Mouse (Mus musculus) CH12.LX (cell line): ENCODE measurements at regions not wholly inside any gene's neighbourhood (a gene's known extent, or its start where the extent isn't known, plus 50 kb on each side); places are given as distances from the start of the nearest gene placed in this dataset.
A peak's percentile ranks its signal among the peaks of the same experiment; 100 is the strongest.

Experiments
- DNase-seq: peaks from one replicate; pipeline ENCODE4 v3.0.0-alpha.2; 2013; ENCODE audit errors: extremely low read depth
- H3K27ac ChIP-seq: 2 replicates; pipeline ENCODE4 v1.5.1; 2012; ENCODE audit warnings: low read depth, mild to moderate bottlenecking, control low read depth, moderate library complexity; ENCODE audit not compliant: insufficient read depth
- H3K27me3 ChIP-seq: replicated peaks from 2 replicates; pipeline ENCODE3; 2012; ENCODE audit warnings: inconsistent platforms
- H3K36me3 ChIP-seq, 2 experiments: replicated peaks in 1 of 2; 2 replicates each; pipeline versions ENCODE3 to v1.6.1; 2012; ENCODE audit warnings: inconsistent platforms in 1 of 2, low read length in 1 of 2, mild to moderate bottlenecking in 1 of 2, mixed read lengths in 1 of 2, moderate library complexity in 1 of 2; ENCODE audit not compliant: control insufficient read depth in 1 of 2, insufficient read depth in 1 of 2
- H3K4me1 ChIP-seq, 2 experiments: 2 replicates each; pipeline ENCODE4 v1.6.1; 2012; ENCODE audit warnings: inconsistent platforms in 1 of 2, moderate library complexity in 1 of 2; ENCODE audit not compliant: insufficient read depth in 2 of 2, control insufficient read depth in 1 of 2
- H3K4me2 ChIP-seq: 2 replicates; pipeline ENCODE4 v1.6.1; 2012; ENCODE audit warnings: low read depth, mild to moderate bottlenecking, control low read depth; ENCODE audit not compliant: poor library complexity, insufficient read depth, severe bottlenecking
- H3K4me3 ChIP-seq, 3 experiments: fragments of 150-350 bp in 1 of 3; sonication (generic) in 1 of 3; replicated peaks in 1 of 3; 2 replicates each; pipeline versions ENCODE3 to v1.5.1; 2011 to 2012; ENCODE audit warnings: low read depth in 2 of 3, low read length in 2 of 3, mild to moderate bottlenecking in 2 of 3, moderate library complexity in 2 of 3, control low read depth in 1 of 3, improper control_type of control experiment in 1 of 3, inconsistent platforms in 1 of 3, mixed read lengths in 1 of 3; ENCODE audit not compliant: poor library complexity in 1 of 3
- H3K79me2 ChIP-seq: replicated peaks from 2 replicates; pipeline ENCODE4 v1.6.1; 2012; ENCODE audit warnings: mild to moderate bottlenecking, moderate library complexity; ENCODE audit not compliant: control insufficient read depth, poor library complexity, insufficient read depth, severe bottlenecking; ENCODE audit errors: extremely low read depth
- H3K9ac ChIP-seq: 2 replicates; pipeline ENCODE4 v1.6.1; 2012; ENCODE audit warnings: low read depth, mild to moderate bottlenecking, control low read depth, moderate library complexity; ENCODE audit not compliant: insufficient read depth
- H3K9me3 ChIP-seq: replicated peaks from 2 replicates; pipeline ENCODE3; 2012; ENCODE audit warnings: low read length, inconsistent platforms, mixed read lengths
- BHLHE40 ChIP-seq: IDR thresholded peaks from 2 replicates; pipeline ENCODE4 v1.6.1; 2011; ENCODE audit warnings: mild to moderate bottlenecking, low read depth, low read length, improper control_type of control experiment
- CHD2 ChIP-seq: IDR thresholded peaks from 2 replicates; pipeline ENCODE4 v1.6.1; 2011; ENCODE audit warnings: low read length, improper control_type of control experiment
- CTCF ChIP-seq, 2 experiments: IDR thresholded peaks in 1 of 2; conservative IDR thresholded peaks in 1 of 2; 2 replicates each; pipeline ENCODE4 v1.5.1; 2011 to 2012; ENCODE audit warnings: low read depth in 2 of 2, low read length in 2 of 2, improper control_type of control experiment in 1 of 2, inconsistent platforms in 1 of 2, mild to moderate bottlenecking in 1 of 2, moderate library complexity in 1 of 2
- E2F4 ChIP-seq: IDR thresholded peaks from 2 replicates; pipeline ENCODE4 v1.6.1; 2011; ENCODE audit warnings: low read depth, low read length, improper control_type of control experiment; ENCODE audit not compliant: insufficient replicate concordance
- ELF1 ChIP-seq: IDR thresholded peaks from 2 replicates; pipeline ENCODE4 v1.6.1; 2014; ENCODE audit warnings: low read depth, mild to moderate bottlenecking, inconsistent platforms, low read length, improper control_type of control experiment
- EP300 ChIP-seq: IDR thresholded peaks from 2 replicates; pipeline ENCODE4 v1.6.1; 2011; ENCODE audit warnings: low read length, improper control_type of control experiment
- ETS1 ChIP-seq: conservative IDR thresholded peaks from 2 replicates; pipeline ENCODE4 v1.6.1; 2012; ENCODE audit warnings: low read depth, mild to moderate bottlenecking, inconsistent platforms, low read length, improper control_type of control experiment, moderate library complexity
- JUN ChIP-seq: IDR thresholded peaks from 2 replicates; pipeline ENCODE4 v1.6.1; 2011; ENCODE audit warnings: low read depth, mild to moderate bottlenecking, low read length, improper control_type of control experiment, moderate library complexity; ENCODE audit not compliant: insufficient read depth
- KAT2A ChIP-seq: IDR thresholded peaks from 2 replicates; pipeline ENCODE4 v1.6.1; 2012; ENCODE audit warnings: low read length, improper control_type of control experiment, inconsistent platforms; ENCODE audit not compliant: insufficient replicate concordance
- MAFK ChIP-seq: IDR thresholded peaks from 2 replicates; pipeline ENCODE4 v1.6.1; 2011; ENCODE audit warnings: low read length, improper control_type of control experiment; ENCODE audit not compliant: insufficient replicate concordance
- MAX ChIP-seq: IDR thresholded peaks from 2 replicates; pipeline ENCODE4 v1.6.1; 2011; ENCODE audit warnings: low read length, improper control_type of control experiment
- MAZ ChIP-seq: IDR thresholded peaks from 2 replicates; pipeline ENCODE4 v1.6.1; 2012; ENCODE audit warnings: low read depth, mild to moderate bottlenecking, inconsistent platforms, low read length, improper control_type of control experiment, moderate library complexity
- MEF2A ChIP-seq: IDR thresholded peaks from 2 replicates; pipeline ENCODE4 v1.6.1; 2014; ENCODE audit warnings: low read depth, mild to moderate bottlenecking, inconsistent platforms, low read length, improper control_type of control experiment, borderline replicate concordance
- NRF1 ChIP-seq: IDR thresholded peaks from 2 replicates; pipeline ENCODE4 v1.6.1; 2014; ENCODE audit warnings: low read depth, mild to moderate bottlenecking, inconsistent platforms, low read length, improper control_type of control experiment, moderate library complexity
- PAX5 ChIP-seq: IDR thresholded peaks from 2 replicates; pipeline ENCODE4 v1.6.1; 2012; ENCODE audit warnings: low read length, inconsistent platforms, mixed read lengths
- POLR2A ChIP-seq: IDR thresholded peaks from 2 replicates; pipeline ENCODE4 v1.6.1; 2011; ENCODE audit warnings: low read depth, mild to moderate bottlenecking, improper control_type of control experiment, low read length
- RAD21 ChIP-seq: IDR thresholded peaks from 2 replicates; pipeline ENCODE4 v1.6.1; 2011; ENCODE audit warnings: low read depth, mild to moderate bottlenecking, low read length, improper control_type of control experiment, moderate library complexity
- RCOR1 ChIP-seq: conservative IDR thresholded peaks from 2 replicates; pipeline ENCODE4 v1.6.1; 2012; ENCODE audit warnings: low read depth, mild to moderate bottlenecking, inconsistent platforms, low read length, improper control_type of control experiment
- USF1 ChIP-seq: IDR thresholded peaks from 2 replicates; pipeline ENCODE4 v1.6.1; 2014; ENCODE audit warnings: low read depth, mild to moderate bottlenecking, inconsistent platforms, low read length, improper control_type of control experiment
- ZC3H11A ChIP-seq: IDR thresholded peaks from 2 replicates; pipeline ENCODE4 v1.6.1; 2012; ENCODE audit warnings: low read depth, mild to moderate bottlenecking, inconsistent platforms, low read length, improper control_type of control experiment
- ZKSCAN1 ChIP-seq: IDR thresholded peaks from 2 replicates; pipeline ENCODE4 v1.6.1; 2012; ENCODE audit warnings: low read depth, inconsistent platforms, low read length, improper control_type of control experiment, borderline replicate concordance
- ZNF384 ChIP-seq: IDR thresholded peaks from 2 replicates; pipeline ENCODE4 v1.6.1; 2012; ENCODE audit warnings: low read depth, low read length, improper control_type of control experiment, inconsistent platforms
- dilution Hi-C: fragments of 300-500 bp; cut with MboI; formaldehyde crosslinking; loops from 2 replicates; pipeline ENCODE4 v1.14.3; 2020; ENCODE audit warnings: low sequenced_read_pairs; ENCODE audit not compliant: extremely low pct_unique_long_range_greater_than_20kb, extremely low pct_ligation_motif_present
- in situ Hi-C: fragments of 300-500 bp; cut with MboI; formaldehyde crosslinking; loops from 3 replicates; pipeline ENCODE4 v1.14.3; 2019; ENCODE audit warnings: low sequenced_read_pairs, low pct_ligation_motif_present, low pct_unique_long_range_greater_than_20kb, mixed read lengths

- Histone ChIP-seq H3K4me3 (no peak overlapping the region), H3K27ac (no peak overlapping the region), H3K4me1 (peaks cover 0 to 5% of the 10 kb centered on the region in 2 experiments; a peak in 1 of 4 replicates), H3K79me2 (no peaks in the 10 kb centered on the region), H3K27me3 (no peaks in the 10 kb centered on the region), H3K36me3 (no peaks in the 10 kb centered on the region), H3K9ac (no peak overlapping the region), H3K9me3 (peaks cover 4% of the 10 kb centered on the region), H3K4me2 (no peak overlapping the region)
- in situ Hi-C loops = no loop called here
- no peak for DNase-seq
- TF ChIP-seq NRF1 (no peak), ETS1 (no peak), USF1 (no peak), CTCF (conservative IDR thresholded peaks at IDR 0.05 in 1 of 2, IDR thresholded peaks at IDR 0.05 in 1 of 2; ENCODE audit: low read depth in 2 of 2, low read length in 2 of 2) (no peak), KAT2A (no peak), ELF1 (no peak), MAX (no peak), PAX5 (no peak), MAFK (no peak), ZC3H11A (no peak), BHLHE40 (no peak), EP300 (no peak), MEF2A (no peak), CHD2 (no peak), E2F4 (no peak), MAZ (no peak)
- dilution Hi-C loops = no loop called here
These were observed 63.9 kb upstream of the Cxxc4 start for GRCm38 (mm10) chr3:134172357-134172756.

DNA sequence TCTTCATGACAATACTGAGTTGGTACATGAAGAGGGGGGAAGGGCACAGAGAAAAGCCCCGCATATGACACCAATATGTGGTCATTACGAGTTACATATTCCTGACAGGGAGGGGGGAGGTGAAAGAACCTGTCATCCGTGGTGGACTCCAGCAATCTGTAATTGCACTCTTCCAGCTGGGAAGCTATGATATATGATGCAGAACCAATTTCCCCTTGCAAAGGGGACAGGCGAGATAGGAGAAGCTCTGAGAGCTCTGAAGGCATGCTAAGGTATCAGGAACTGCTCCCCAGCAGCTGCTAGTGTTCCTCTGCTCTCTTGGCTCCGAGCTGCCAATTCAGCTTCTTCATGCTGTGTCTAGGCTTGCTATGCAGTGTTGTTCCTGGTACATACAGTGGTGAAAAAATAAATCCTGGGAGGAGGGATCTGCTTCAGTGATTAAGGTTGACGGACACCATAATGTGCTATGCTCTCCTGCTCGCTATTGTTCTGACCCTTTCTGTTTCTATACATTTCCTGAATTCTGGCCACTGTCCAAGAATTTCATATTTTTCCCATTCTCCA, 57.7 kb upstream of the Cxxc4 start:
- Histone ChIP-seq H3K9me3 (peaks cover 4% of the 10 kb centered on the region), H3K27me3 (no peaks in the 10 kb centered on the region)
- in situ Hi-C loops = no loop called here

More for the DNA sequence above, 57.7 kb upstream of the Cxxc4 start:
- Histone ChIP-seq H3K9ac (no peak overlapping the region), H3K79me2 (no peaks in the 10 kb centered on the region), H3K36me3 (no peaks in the 10 kb centered on the region), H3K4me2 (peak overlapping the region; percentile 19; the same call in 1 of the 2 replicates), H3K27ac (no peak overlapping the region), H3K4me1 (no peaks in the 10 kb centered on the region)
- dilution Hi-C loops = no loop called here
- DNase-seq = no peak
- TF ChIP-seq ETS1 = no peak
- no peak for TF ChIP-seq RCOR1
- TF ChIP-seq PAX5 = no peak
- no peak for TF ChIP-seq ZKSCAN1
- TF ChIP-seq CHD2 = no peak
- no peak for TF ChIP-seq ZNF384
- TF ChIP-seq JUN = no peak
- no peak for TF ChIP-seq NRF1
- no peak for TF ChIP-seq POLR2A
- no peak for TF ChIP-seq ELF1
- TF ChIP-seq MEF2A = no peak
- no peak for TF ChIP-seq USF1
- no peak for TF ChIP-seq BHLHE40
- no peak for TF ChIP-seq EP300
- TF ChIP-seq MAZ = no peak
- no peak for TF ChIP-seq RAD21
- TF ChIP-seq E2F4 = no peak
- TF ChIP-seq, all 38 proteins: peak for 0
- H3K4me3 ChIP-seq = no peak overlapping the region
